Mouse (Mus musculus) CH12.LX (cell line): ENCODE measurements around the gene Chchd4.

ENCODE experiments used
- CTCF ChIP-seq, 2 experiments: IDR thresholded peaks in 1 of 2; conservative IDR thresholded peaks in 1 of 2; 2 replicates each; pipeline ENCODE4 v1.5.1; 2011 to 2012; ENCODE audit warnings: low read depth in 2 of 2, low read length in 2 of 2, improper control_type of control experiment in 1 of 2, inconsistent platforms in 1 of 2, mild to moderate bottlenecking in 1 of 2, moderate library complexity in 1 of 2
- E2F4 ChIP-seq: IDR thresholded peaks from 2 replicates; pipeline ENCODE4 v1.6.1; 2011; ENCODE audit warnings: low read depth, low read length, improper control_type of control experiment; ENCODE audit not compliant: insufficient replicate concordance
- MAX ChIP-seq: IDR thresholded peaks from 2 replicates; pipeline ENCODE4 v1.6.1; 2011; ENCODE audit warnings: low read length, improper control_type of control experiment
- MAZ ChIP-seq: IDR thresholded peaks from 2 replicates; pipeline ENCODE4 v1.6.1; 2012; ENCODE audit warnings: low read depth, mild to moderate bottlenecking, inconsistent platforms, low read length, improper control_type of control experiment, moderate library complexity
- MEF2A ChIP-seq: IDR thresholded peaks from 2 replicates; pipeline ENCODE4 v1.6.1; 2014; ENCODE audit warnings: low read depth, mild to moderate bottlenecking, inconsistent platforms, low read length, improper control_type of control experiment, borderline replicate concordance
- POLR2A ChIP-seq: IDR thresholded peaks from 2 replicates; pipeline ENCODE4 v1.6.1; 2011; ENCODE audit warnings: low read depth, mild to moderate bottlenecking, improper control_type of control experiment, low read length
- UBTF ChIP-seq: IDR thresholded peaks from 2 replicates; pipeline ENCODE4 v1.6.1; 2012; ENCODE audit warnings: low read depth, mild to moderate bottlenecking, inconsistent platforms, low read length, improper control_type of control experiment, moderate library complexity
- ZC3H11A ChIP-seq: IDR thresholded peaks from 2 replicates; pipeline ENCODE4 v1.6.1; 2012; ENCODE audit warnings: low read depth, mild to moderate bottlenecking, inconsistent platforms, low read length, improper control_type of control experiment
- ZMIZ1 ChIP-seq: IDR thresholded peaks from 2 replicates; pipeline ENCODE4 v1.6.1; 2012; ENCODE audit warnings: low read depth, mild to moderate bottlenecking, inconsistent platforms, low read length, improper control_type of control experiment

DNA sequence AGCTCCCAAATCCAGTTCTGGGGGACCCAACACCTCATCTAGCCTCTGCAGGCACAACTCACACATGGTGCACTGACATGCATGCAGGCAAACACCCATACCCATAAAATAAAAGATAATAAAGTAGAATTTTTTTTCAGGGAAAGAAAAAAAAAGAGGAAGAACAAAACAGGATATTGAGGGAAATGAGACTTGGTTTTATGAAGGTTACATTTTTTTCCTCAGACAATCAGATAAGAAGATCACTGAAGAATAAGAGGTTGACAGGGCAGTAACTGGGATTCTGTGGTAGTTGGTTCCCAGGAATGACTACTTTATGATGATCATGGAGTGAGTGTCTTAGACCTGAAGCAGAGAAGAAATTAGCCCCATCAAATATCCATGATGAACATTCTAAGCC is 40.8 kb upstream of the Chchd4 start:
- TF ChIP-seq UBTF (no peak), POLR2A (no peak), CTCF (conservative IDR thresholded peaks at IDR 0.05 in 1 of 2, IDR thresholded peaks at IDR 0.05 in 1 of 2; ENCODE audit: low read depth in 2 of 2, low read length in 2 of 2) (no peak), MAX (no peak), ZC3H11A (no peak), MEF2A (no peak), MAZ (no peak), E2F4 (no peak), ZMIZ1 (no peak)
